In the genomic region with DNA sequence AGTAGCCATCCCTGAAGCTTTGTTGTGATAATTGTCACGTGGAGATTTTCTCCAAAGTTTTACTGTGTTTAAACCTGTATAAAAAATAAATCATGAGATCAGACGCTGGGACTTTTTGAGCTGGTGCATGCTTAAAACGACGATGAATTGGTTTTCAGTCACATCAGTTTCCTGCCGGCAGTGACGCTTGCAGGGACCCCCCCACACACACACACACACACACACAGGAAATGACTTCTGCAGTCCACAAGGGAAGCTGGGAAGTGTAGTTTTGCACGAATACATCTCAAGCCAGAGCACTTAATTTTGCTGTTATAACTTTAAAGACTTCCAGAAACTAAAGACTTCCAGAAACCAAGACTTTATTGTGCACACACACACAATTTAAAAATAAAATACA, we compare ENCODE assay signal across 8 mouse cellular contexts. TPM values are rescaled to one million over a fixed set of nuclear protein-coding genes. Genes with fewer than 3 reads are reported as not detected.
DNase-seq lines count a peak whose midpoint lies in the region; ATAC-seq lines count a peak whose summit lies in the region.

No protein-coding gene starts in this region.

- no peak for ATAC-seq in embryonic facial prominence, embryonic 11.5 days (replicated peaks; ENCODE audit: insufficient number of reproducible peaks, low FRiP score, low TSS enrichment, low read depth)
- ATAC-seq in hindbrain, embryonic 13.5 days (ENCODE audit: low FRiP score): peak; percentile 69
- no peak for ATAC-seq in stomach, embryonic 16.5 days (ENCODE audit: insufficient read depth, low FRiP score)
- ATAC-seq in erythroblast, adult 5-6 weeks (replicated peaks; ENCODE audit: low FRiP score, poor library complexity, severe bottlenecking): no peak

- H3K27ac ChIP-seq in embryonic facial prominence, embryonic 11.5 days (replicated peaks; ENCODE audit: low read depth, low read length): no peak overlapping the region
- no peak overlapping the region for H3K27ac ChIP-seq in hindbrain, embryonic 13.5 days
- H3K27ac ChIP-seq in stomach, embryonic 16.5 days (ENCODE audit: low read length): no peak overlapping the region

- H3K4me2 ChIP-seq in embryonic facial prominence, embryonic 11.5 days (ENCODE audit: low read depth, low read length): no peak overlapping the region
- H3K4me2 ChIP-seq in hindbrain, embryonic 13.5 days: peak overlapping the region; percentile 29; the same call in 1 of the 2 replicates
- H3K4me2 ChIP-seq in stomach, embryonic 16.5 days (ENCODE audit: low read depth, low read length): peak overlapping the region; percentile 40; the same call in 1 of the 2 replicates

- 41% methylated on average over 7 of the region's 7 CpGs for WGBS in embryonic facial prominence, embryonic 11.5 days
- 51% methylated on average over 7 of the region's 7 CpGs for WGBS in hindbrain, embryonic 13.5 days
- 19% methylated on average over 7 of the region's 7 CpGs for WGBS in stomach, embryonic 16.5 days

- no peaks in the 10 kb centered on the region for H3K27me3 ChIP-seq in embryonic facial prominence, embryonic 11.5 days (ENCODE audit: control insufficient read depth, insufficient read depth, low read length)
- H3K27me3 ChIP-seq in hindbrain, embryonic 13.5 days: no peaks in the 10 kb centered on the region
- peaks cover 5% of the 10 kb centered on the region for H3K27me3 ChIP-seq in megakaryocyte, embryonic 14.5 days (replicated peaks)
- no peaks in the 10 kb centered on the region for H3K27me3 ChIP-seq in stomach, embryonic 16.5 days (ENCODE audit: control insufficient read depth, insufficient read depth, low read length)

- no peaks in the 10 kb centered on the region for H3K36me3 ChIP-seq in embryonic facial prominence, embryonic 11.5 days (replicated peaks; ENCODE audit: control insufficient read depth, insufficient read depth, low read depth, low read length)
- no peaks in the 10 kb centered on the region for H3K36me3 ChIP-seq in hindbrain, embryonic 13.5 days
- H3K36me3 ChIP-seq in megakaryocyte, embryonic 14.5 days (replicated peaks; ENCODE audit: low read length): no peaks in the 10 kb centered on the region
- no peaks in the 10 kb centered on the region for H3K36me3 ChIP-seq in stomach, embryonic 16.5 days (ENCODE audit: control insufficient read depth, insufficient read depth, low read length)

- H3K4me3 ChIP-seq in embryonic facial prominence, embryonic 11.5 days (ENCODE audit: low read depth, low read length): no peak overlapping the region
- peak overlapping the region; percentile 18; the same call in 1 of the 2 replicates for H3K4me3 ChIP-seq in hindbrain, embryonic 13.5 days
- peak overlapping the region; percentile 14 for H3K4me3 ChIP-seq in megakaryocyte, embryonic 14.5 days (replicated peaks)
- no peak overlapping the region; the same call in 1 of the 2 replicates for H3K4me3 ChIP-seq in stomach, embryonic 16.5 days (replicated peaks; ENCODE audit: low read length)

- no peaks in the 10 kb centered on the region for H3K4me1 ChIP-seq in embryonic facial prominence, embryonic 11.5 days (ENCODE audit: control insufficient read depth, insufficient read depth, low read length)
- H3K4me1 ChIP-seq in hindbrain, embryonic 13.5 days (replicated peaks): no peaks in the 10 kb centered on the region
- H3K4me1 ChIP-seq in megakaryocyte, embryonic 14.5 days: peaks cover 22% of the 10 kb centered on the region
- no peaks in the 10 kb centered on the region for H3K4me1 ChIP-seq in stomach, embryonic 16.5 days (ENCODE audit: control insufficient read depth, insufficient read depth, low read length)

- peak; percentile 15 for DNase-seq in ovary, adult 18-20 months (ENCODE audit: low spot score)
- DNase-seq in ovary, postnatal 10 days (ENCODE audit: low spot score): no peak
- peak; percentile 60 for DNase-seq in embryonic facial prominence, embryonic 11.5 days (ENCODE audit: low spot score)
- peak; percentile 16 to 39 for DNase-seq in layer of hippocampus, postnatal 10 days (ENCODE audit: low spot score in 2 of 2)

- no peak overlapping the region for H3K9ac ChIP-seq in embryonic facial prominence, embryonic 11.5 days (replicated peaks; ENCODE audit: low read length)
- H3K9ac ChIP-seq in hindbrain, embryonic 13.5 days: no peak overlapping the region
- H3K9ac ChIP-seq in stomach, embryonic 16.5 days (ENCODE audit: low read length): peak overlapping the region; percentile 11; the same call in 1 of the 2 replicates

- H3K9me3 ChIP-seq in embryonic facial prominence, embryonic 11.5 days (replicated peaks; ENCODE audit: control insufficient read depth, low read length): no peaks in the 10 kb centered on the region
- no peaks in the 10 kb centered on the region for H3K9me3 ChIP-seq in hindbrain, embryonic 13.5 days
- no peaks in the 10 kb centered on the region for H3K9me3 ChIP-seq in megakaryocyte, embryonic 14.5 days
- no peaks in the 10 kb centered on the region for H3K9me3 ChIP-seq in stomach, embryonic 16.5 days (replicated peaks; ENCODE audit: control insufficient read depth, low read length)

RNA-seq across cellular contexts. Expression of gene Tfpi, which starts 5.3 kb away (rescaled TPM):
- polyA plus RNA-seq in embryonic facial prominence, embryonic 11.5 days (2014; fragmentation: Nextera tagmentation; extraction: Ambion mirVana): 20.8 and 23.1 TPM in 2 replicates
- 19.7 and 22.1 TPM in 2 replicates for polyA plus RNA-seq in hindbrain, embryonic 13.5 days (2015; fragmentation: Nextera tagmentation; extraction: Ambion mirVana)
- 1 to 10 TPM; 7.9 TPM for total RNA-seq in layer of hippocampus, postnatal 10 days (2021)
- 0.31 TPM in 1 of 2 replicates, not detected in the other for polyA plus RNA-seq in megakaryocyte, embryonic 14.5 days (2012; ENCODE audit: insufficient read depth, low replicate concordance)
- polyA plus RNA-seq in stomach, embryonic 16.5 days (2015; fragmentation: Nextera tagmentation; extraction: Ambion mirVana): 41.2 and 46.3 TPM in 2 replicates
- total RNA-seq in erythroblast, adult 5-6 weeks (2015; ENCODE audit: low replicate concordance): 2.3 and 2.7 TPM in 2 replicates
- 6.1 and 6.9 TPM in 2 replicates for total RNA-seq in erythroblast, adult 5-6 weeks (2017; ENCODE audit: low replicate concordance)

RNA-seq across cellular contexts. Expression of gene Calcrl, which starts 56.7 kb away (rescaled TPM):
- polyA plus RNA-seq in embryonic facial prominence, embryonic 11.5 days (2014; fragmentation: Nextera tagmentation; extraction: Ambion mirVana): 23.9 and 24.2 TPM in 2 replicates
- 12.5 and 14.2 TPM in 2 replicates for polyA plus RNA-seq in hindbrain, embryonic 13.5 days (2015; fragmentation: Nextera tagmentation; extraction: Ambion mirVana)
- total RNA-seq in layer of hippocampus, postnatal 10 days (2021): 10 to 100 TPM; 12.0 to 14.1 TPM
- 0.08 TPM in 1 of 2 replicates, not detected in the other for polyA plus RNA-seq in megakaryocyte, embryonic 14.5 days (2012; ENCODE audit: insufficient read depth, low replicate concordance)
- polyA plus RNA-seq in stomach, embryonic 16.5 days (2015; fragmentation: Nextera tagmentation; extraction: Ambion mirVana): 45.9 and 47.0 TPM in 2 replicates
- total RNA-seq in erythroblast, adult 5-6 weeks (2015; ENCODE audit: low replicate concordance): 10.7 and 16.7 TPM in 2 replicates
- 21.0 and 32.3 TPM in 2 replicates for total RNA-seq in erythroblast, adult 5-6 weeks (2017; ENCODE audit: low replicate concordance)

Comparison
In these comparisons a context has a peak if more than half of its experiments do, and no peak if none do; other contexts are left out.
1. H3K4me3 ChIP-seq: peak in hindbrain, embryonic 13.5 days (single experiment) and megakaryocyte, embryonic 14.5 days (single experiment); none in embryonic facial prominence, embryonic 11.5 days (single experiment) and stomach, embryonic 16.5 days (single experiment).
2. RNA of gene Tfpi, which starts 5.3 kb away (polyA plus RNA-seq): 41.2 to 46.3 TPM in stomach, embryonic 16.5 days, 20.8 to 23.1 TPM in embryonic facial prominence, embryonic 11.5 days and 19.7 to 22.1 TPM in hindbrain, embryonic 13.5 days; 0.31 TPM in megakaryocyte, embryonic 14.5 days; every median in the first group is over 10 times any median in the second.
3. RNA of gene Calcrl, which starts 56.7 kb away (polyA plus RNA-seq): 45.9 to 47.0 TPM in stomach, embryonic 16.5 days, 23.9 to 24.2 TPM in embryonic facial prominence, embryonic 11.5 days and 12.5 to 14.2 TPM in hindbrain, embryonic 13.5 days; 0.08 TPM in megakaryocyte, embryonic 14.5 days; every median in the first group is over 10 times any median in the second.